Mouse (Mus musculus) stomach, postnatal 0 days (tissue): Measurements from ENCODE around the gene Hist1h2ag.

Experiments
- CTCF ChIP-seq: IDR thresholded peaks from 2 replicates; pipeline ENCODE4 v1.5.1; 2016; ENCODE audit warnings: antibody characterized with exemption, low read depth, mild to moderate bottlenecking, moderate library complexity
- EP300 ChIP-seq: optimal IDR thresholded peaks from 2 replicates; pipeline ENCODE3; 2016; ENCODE audit warnings: antibody characterized with exemption

DNA sequence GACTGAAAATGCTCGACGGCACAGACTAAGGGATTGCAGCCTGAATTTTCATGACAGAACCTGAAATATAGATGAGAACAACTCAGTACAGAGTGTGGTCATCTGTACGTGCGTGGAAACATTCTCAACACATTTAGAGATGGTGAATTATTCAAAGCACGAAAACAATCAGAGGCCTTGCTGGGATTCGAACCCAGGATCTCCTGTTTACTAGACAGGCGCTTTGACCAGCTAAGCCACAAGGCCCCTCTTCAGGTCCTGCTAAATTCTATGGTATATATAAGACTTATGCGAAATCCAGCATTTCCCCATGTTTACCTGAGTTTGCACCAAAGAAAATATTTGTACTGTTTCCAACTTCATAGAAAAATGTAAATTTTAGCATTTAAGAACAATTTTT lies 12.8 kb downstream of the Hist1h2ag start:
- TF ChIP-seq CTCF (no peak), EP300 (no peak)
